Mouse (Mus musculus) bone marrow, adult 2 months (tissue): ENCODE measurements around the gene Slc9a3r1.

Experiments
- CTCF ChIP-seq: fragments of 200-500 bp; IDR thresholded peaks from 2 replicates; pipeline ENCODE4 v1.5.1; 2011; ENCODE audit warnings: low read length, control low read depth; ENCODE audit not compliant: control insufficient read depth, insufficient read depth
- POLR2A ChIP-seq: fragments of 200-500 bp; IDR thresholded peaks from 2 replicates; pipeline ENCODE4 v1.6.1; 2011; ENCODE audit warnings: low read depth, mild to moderate bottlenecking, control low read depth, low read length, borderline replicate concordance; ENCODE audit not compliant: control insufficient read depth

DNA sequence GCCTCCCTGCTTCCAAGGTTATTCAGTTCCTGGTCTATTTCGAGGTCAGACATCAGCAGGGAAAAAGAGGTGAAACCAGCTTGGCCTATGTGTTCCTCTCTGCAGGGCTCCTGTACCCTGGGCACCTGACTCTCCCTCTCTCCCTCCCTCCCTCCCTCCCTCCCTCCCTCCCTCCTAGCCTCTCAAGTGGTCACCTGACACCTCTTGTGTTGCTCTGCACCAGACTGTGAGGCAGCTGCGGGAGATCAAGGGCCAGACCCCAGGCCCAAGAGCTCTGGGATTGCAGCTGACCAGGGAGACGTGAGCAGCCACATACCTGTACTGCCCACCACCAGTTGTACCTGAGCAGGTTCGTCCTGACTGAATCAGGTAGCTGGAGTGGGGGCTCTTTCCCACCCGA, 52.0 kb downstream of the Slc9a3r1 start:
- TF ChIP-seq POLR2A (no peak), CTCF (no peak)
